Mouse (Mus musculus) right cerebral cortex, postnatal 14 days (tissue): ENCODE measurements around the gene Terb1.

Experiments used
- DNase-seq: peaks from one replicate; pipeline ENCODE4 v3.0.0; 2022

The Terb1 gene

DNA sequence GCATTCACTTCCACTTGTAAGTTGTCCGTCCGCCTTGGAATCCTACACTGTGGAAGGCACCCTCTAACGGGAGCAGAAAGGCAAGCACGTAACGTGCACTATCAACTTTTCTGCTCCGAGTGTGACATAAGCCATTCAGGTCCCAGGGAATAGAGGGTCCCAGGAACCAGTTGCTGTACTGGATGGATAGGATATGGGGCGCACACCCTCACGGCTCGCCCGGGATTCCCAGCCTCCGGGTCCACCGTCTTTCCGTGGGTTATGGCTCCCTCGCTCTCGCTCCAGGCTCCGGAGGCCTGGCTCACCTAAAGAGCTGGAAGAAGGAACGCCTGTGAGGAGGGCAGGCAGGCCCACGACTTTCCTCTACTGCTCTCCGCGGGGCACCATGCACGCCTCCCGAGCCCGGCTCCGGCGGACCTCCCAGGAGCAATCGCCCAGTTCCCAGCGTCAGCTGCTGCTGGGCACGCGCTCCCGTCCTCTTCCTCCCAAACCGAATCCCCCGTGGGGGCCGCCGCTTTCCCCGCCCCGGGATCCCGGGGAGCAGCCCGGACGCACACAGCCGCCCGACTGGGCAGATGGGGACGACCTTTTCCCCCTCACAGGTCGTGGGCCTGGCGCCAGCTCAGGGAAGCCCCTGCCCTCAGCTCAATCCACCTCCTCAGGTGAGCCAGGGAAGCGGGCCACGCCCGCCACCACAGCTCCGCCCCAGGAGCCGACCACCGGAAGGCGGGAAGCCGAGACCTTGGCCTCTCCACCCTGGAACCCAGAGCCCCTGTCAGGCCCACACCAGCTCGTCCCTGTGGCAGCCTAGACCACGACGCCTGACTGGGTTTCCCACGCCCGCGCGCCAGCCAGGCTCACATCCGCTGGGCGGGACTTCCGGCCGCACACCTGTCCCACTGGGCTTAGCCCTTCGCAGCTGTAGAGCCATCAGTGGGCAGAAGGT lies at the start of gene Terb1:
TSS of gene Terb1 (minus strand) at position 850 of the 946 bp plus-strand sequence.
- DNase-seq: peak; percentile 54

DNA sequence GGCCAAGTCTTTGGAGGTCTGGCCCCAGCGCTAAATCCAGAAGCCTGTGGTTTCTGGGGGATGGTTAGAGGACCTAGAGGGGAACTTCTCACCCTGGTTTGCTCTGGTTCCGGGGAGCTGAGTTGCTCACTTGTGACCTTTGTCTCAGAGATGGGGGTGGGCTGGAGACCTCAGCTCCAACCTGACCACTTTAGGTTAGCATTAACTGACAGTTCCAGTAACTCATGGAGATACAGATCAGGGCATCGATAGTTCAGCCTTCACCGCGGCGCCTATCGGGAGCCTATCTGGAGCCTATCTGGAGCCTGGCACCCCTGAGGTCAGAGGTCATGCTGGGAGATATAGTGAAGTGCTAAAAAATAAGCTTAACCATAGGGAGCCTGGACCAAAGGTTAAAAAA lies 47.5 kb upstream of the Terb1 start:
- no peak for DNase-seq

DNA sequence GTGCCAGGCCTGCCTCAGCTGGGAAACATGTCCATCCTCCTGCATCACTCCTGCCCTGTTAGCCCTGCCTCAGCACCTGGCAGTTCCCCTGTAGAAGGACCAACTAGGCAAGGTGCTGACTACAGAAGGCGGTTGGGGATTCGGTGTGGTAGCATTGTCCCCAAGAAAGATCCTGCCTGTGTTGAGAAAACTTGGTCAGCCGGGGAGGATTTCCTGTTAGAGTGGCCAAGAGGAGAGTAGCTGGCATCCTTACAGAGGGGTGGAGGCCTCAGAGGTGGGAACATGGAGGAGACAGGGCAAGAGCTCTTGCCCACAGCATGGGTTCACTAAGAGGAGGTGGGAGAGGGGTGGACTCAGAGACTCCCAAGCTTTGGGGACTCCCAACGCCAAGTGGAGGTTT lies 45.5 kb upstream of the Terb1 start:
- DNase-seq: no peak

DNA sequence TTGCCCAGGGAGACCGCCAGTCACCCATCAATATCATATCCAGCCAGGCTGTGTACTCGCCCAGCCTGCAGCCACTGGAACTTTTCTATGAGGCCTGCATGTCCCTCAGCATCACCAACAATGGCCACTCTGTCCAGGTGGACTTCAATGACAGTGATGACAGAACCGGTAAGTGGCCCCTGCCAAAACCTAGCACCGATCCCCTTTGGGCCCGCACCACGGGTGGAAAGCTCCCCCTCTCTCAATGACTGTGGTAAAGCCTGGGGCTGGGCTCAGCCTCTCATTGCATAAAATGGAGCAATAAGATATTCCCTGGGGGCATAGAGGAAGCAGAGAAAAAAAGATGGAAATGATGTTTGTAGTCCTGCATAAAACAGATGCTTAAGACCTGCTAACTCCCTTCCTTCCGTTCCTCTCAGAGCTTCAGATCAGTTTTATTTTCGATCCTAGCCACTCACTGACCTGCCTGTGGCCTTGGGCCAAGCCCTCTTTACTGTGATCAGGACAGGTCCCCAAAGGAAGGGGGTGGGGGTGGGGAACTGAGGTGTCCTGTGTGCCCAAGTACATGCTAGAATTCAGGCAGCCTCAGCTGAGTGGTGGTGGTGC lies 33.8 kb upstream of the Terb1 start:
- no peak for DNase-seq

DNA sequence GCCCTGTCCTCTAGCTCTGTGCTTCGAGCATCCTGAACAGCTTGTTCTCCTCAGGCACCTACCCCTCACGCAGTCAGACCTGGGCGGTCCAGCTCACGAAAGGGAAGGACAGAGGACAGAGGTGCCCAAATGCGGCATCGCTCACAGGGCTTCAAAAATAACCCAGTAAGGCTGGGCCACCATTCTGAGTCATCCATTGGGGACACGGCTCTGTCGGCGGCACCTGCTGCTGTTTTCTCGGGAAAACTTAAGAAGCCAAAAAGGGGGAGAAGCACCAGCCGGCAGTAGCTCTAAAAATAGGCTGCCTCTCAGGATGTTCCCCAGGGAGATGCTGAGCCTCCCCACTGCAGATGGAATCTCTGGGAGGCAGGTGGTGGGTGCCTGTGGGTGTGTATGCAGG lies 32.5 kb upstream of the Terb1 start:
- peak; percentile 65 for DNase-seq

DNA sequence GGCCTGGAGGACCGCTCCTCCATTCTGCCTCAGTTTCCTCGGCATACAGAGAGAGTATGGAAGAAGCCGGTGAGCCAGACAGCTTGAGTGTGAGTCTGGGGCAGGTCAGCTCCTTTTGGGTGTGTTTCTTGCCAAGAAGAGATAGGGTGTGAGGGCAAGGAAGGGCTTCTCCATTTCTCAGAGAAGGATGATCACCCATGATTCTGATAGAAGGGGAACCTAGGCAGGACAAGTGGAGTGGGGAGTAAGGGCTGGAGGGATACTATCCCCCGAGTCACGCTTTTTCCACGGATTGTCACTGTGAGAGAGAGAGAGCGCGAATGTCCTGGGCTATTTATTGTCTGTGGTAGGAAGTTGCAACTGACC lies 31.8 kb upstream of the Terb1 start:
- DNase-seq: no peak

DNA sequence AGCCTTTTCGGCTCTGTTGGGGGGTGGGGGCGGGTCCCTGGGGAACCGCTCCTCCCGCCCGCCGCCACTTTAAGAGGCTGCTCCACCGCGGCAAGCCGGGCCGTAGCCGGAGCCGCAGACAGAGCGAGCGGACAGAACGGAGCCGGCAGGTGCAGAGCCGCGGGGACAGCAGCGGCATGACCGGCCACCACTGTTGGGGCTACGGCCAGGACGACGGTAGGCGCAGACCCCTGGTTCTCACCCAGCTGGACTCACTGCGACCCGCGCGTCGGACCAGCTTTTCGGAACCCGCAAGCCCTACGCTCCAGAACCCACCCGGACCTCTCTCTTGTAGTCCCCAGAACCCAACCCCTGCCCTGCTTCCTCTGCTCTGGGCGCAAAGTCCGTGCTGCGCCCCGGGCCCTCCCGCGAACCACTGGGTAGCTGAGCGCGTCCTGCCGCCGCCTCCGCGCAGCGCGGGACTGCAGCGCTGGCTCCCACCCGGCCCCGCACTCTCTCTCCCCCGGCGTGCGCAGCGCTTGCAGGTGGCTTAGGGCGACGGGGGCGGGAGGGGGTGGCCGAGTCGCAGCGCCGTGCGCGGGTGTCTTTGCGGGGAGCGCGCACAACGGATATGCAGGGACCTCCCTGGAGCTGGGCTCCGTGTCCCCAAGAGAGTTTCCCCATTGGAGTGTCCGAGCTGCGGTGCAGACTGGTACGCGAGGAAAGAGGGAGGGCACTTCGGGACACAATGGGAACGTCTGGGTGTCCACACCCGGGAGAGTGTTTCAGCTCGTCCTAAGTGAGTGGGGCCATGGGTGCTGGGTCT lies 31.2 kb upstream of the Terb1 start:
- peak; percentile 52 for DNase-seq

DNA sequence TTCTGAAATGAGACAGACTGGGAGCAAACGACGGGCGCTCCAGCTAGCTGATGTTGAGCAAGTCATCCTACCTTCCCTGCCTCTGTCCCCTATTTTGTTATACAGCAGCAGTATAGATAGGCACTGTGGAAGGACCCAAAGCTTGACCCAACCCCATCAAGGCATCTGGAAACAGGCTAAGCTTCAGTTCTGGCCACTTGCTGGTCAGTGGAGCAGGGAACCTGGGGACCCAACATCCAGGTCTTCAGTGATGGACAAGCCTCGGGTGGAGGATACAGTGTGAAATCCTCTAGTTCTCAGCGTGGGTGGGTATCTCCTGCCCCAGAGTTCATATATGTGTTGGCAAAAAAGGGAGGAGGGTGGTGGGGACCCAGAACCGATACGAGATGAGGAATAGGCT lies 30.5 kb upstream of the Terb1 start:
- no peak for DNase-seq

DNA sequence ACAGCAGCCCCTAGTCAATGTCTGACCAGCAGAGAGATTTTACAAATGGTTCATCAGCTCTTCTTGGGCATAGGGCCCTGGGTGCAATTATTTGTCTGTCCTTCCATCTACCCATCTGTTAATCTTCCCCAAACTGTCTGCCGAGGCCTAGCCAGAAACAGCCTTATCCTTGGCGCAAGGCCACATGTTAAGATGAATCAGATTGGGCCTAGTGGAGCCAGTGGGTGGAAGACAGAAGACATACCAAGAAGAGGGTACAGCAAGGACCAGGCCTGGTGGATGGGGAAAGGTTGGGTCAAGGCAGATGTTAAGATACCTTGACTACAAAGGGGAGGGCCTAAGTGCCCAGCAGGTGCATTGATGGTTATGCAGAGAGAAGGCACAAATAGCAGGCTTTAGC lies 29.9 kb upstream of the Terb1 start:
- no peak for DNase-seq

DNA sequence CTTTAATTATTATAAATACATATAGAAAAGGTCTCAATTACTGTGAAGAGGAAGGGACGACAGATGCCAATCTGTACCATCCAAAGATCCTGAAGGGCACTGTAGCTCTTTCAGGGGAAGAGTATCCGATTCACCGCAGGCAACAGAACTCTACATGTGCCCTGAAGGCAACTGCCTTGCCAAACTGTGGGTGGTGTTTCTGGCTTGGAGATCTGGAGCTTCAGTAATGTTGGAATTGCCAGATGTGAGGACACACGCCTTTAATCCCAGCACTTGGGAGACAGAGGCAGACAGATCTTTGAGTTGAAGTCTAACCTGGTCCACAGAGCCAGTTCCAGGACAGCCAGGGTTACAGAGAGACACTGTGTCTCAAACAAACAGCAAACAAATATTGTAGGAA lies 29.2 kb upstream of the Terb1 start:
- DNase-seq: no peak

DNA sequence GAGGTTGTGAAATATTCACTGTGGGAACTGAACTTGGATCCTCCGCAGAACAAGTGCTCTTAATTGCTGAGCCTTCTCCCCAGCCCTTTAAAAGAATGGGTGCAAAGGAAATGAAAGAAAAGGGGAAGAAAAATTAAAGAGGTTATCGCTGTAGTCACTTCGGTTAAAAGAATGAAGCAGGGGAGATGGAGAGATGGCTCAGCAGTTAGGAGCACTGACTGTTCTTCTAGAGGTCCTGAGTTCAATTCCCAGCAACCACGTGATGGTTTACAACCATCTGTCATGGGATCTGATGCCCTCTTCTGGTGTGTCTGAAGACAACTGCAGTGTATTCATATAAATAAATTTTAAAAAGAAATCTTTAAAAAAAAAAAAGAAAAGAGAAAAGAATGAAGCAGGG lies 26.3 kb upstream of the Terb1 start:
- DNase-seq: no peak

DNA sequence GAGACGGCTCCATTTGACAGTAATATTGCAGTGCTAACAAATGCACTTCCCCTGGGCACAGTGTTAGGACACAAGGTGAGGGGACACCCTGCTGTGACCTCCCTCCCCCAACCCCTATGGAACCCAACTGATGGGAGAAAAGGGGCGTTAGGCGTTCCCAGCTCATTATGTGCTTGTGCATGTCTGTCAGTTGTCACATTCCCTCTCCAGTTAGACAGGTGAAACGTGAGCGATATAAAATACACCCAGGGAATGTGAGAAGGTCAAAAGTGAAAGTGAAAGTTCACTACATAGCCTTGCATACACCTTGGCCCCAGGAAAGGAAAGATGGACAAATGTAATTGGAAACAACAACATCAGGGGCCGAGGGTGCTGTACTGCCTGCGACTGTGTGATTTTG lies 25.7 kb upstream of the Terb1 start:
- DNase-seq: no peak

DNA sequence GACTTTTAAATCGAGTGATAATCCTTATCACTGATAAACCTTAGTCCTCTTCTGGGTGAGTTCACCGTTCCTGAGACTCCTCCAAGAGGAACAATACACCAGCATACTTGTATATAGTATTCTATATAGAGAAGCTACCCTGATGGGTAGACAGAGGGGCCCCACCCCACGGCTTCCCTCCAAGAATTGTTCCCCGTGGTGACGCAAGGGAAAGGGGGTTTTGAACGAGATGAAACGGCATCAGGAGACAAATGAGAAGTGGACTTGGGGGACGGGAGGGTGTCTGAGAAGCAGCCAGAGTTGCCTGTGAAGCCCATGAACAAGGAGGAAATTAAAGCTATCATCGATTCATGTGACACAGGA lies 25.1 kb upstream of the Terb1 start:
- no peak for DNase-seq

DNA sequence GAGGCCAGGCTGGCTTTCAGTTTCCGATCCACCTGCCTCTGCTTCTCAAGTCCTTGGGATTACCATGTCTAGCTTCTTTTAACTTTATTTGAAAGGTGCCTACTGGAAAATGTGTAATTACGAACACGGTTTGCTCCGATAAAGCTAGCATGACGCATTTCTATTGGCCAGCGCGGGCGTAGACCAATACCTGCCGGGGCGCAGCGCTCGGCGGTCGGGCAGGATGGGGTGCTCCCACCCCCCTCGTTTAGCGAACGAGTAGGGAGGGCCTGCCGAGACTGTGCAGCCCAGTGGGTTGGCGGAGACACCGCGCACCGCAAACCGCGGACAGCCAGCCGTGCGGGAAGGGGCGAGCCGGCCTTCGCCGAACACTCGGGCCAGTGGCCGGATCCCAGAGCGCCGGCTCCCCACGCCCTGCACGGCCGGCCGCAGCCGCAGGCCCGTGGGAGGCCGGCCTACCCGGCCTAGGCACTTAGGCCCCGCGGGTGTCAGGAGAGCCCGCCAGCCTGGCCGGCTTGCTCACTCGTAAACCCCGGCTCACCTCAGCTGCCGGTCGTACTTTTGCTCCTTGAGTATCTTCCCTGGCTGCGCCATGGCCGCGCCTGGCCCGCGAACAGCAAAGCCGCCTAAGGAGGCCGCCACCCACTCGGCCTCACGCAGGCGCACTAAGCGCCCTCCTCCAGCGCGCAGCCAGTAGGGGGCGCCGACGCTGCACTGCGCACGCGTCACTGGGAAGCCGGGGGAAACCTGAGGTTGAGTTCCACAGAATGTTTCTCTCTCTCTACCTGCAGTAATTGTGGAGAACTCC lies 24.5 kb upstream of the Terb1 start, which contains the start of the genes Nae1 and Car7:
TSS of gene Nae1 (minus strand) at position 667 of the 808 bp plus-strand sequence.
TSS of gene Car7 (plus strand) at position 719 of the 808 bp plus-strand sequence.
- peak; percentile 90 for DNase-seq

DNA sequence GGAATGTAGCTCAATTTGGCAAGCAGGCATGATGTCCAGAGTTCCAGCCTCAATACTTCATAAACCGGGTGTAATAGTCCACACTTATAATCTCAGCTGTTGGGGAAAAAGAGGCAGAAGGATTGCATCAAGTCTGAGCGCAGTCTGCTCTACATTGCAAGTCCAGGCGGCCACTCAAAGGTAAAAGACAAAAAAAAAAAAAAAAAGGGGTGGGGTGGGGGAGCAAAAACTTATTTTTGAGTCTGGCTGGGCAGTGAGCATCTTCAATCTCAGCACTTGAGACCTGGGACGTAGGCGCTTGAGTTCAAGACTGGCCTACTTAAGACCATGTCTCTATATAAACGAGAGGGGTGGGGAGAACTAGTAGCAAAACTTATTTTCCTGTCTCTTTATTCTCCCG lies 23.8 kb upstream of the Terb1 start:
- DNase-seq: no peak

DNA sequence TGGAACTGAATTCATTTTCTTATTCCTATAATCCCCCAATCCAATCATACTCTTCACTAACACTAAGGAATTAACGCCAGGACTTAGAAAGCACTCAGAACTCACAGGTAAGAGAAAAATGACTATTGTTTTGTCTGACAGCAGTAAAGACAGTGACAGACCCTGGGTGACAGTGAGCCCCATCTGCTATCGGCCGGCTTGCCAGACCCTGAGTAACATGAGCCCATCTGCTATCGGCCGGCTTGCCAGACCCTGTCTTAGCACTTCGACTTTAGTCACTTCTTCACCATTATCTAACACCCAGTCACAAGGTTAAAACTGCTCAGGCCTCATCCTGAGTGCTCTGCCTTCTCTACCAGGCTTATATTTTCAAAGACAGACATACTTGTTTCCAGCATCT lies 20.0 kb upstream of the Terb1 start:
- DNase-seq: no peak

DNA sequence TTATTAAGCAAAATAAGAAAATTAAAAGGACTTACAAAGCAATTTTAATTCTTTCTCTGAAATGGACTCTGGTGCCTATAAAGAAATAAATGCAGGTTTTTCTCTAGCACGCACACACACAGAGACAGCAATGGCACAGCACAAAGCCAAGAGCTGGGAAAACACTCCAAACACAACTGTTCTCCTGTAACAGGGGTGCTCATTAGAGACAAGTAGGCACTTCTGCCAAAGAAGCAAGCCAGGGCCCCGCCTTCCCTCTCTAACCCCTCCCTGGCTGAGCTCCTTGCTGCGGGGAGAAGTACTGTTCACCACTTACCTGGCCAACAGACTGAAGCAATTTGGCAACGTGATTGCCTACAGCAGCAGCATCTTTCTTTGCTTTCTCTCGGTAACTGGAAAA lies 8.2 kb upstream of the Terb1 start:
- DNase-seq: no peak

DNA sequence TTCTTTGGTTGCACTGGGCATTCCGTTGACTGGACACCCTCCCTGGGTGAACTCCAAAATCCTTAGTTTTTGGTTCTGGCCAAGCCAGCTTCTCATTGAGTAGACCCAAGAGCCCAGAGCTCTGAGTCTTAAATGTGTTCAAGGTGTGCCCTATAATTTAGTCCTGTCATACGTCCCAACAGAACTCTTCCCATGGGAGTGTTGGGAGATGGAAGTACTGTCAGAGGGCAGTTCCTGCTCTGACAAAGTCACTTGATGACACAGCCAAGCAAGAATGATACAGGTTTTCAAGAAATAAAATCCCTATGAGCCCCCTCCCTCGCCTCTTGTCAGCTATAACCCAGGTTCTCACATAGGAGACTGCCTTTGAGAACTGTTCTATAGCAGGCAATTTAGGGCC lies 424 bp upstream of the Terb1 start:
- DNase-seq: no peak

DNA sequence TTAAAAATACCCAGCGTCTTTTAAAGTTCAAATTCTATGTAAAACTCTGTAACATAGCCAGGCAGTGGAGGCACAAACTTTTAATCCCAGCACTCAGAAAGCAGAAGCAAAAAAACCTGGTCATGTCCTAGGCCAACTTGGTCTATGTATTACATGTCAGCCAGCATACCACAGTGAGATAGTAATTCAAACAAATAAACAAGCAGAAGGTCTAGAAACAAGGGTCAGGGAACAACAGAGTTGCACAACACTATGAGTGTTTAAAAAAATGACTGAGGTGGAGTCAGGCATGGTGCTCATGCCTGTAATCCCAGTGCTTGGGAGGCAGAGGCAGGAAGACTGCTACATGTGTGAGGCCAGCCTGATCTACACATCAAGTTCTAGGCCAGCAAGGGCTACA lies 30.6 kb downstream of the Terb1 start:
- DNase-seq: no peak

DNA sequence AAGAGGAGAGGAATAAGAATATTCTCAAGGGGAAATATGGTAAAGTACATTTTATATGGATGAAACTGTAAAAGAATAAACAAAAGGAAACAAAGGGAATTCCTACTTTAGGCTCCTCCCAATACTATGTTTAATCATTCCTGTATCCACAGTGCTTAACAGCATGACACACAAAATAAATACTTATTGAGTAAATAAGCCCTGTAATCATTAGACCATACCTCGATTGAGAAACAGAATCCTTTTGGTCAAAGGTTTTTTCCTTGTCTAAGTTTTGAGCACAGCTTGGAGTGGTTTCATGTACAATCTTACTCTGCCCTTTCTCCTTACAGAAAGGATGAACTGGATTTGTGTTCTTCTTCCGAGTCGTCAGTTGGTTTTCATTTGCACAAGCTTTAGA lies 37.2 kb downstream of the Terb1 start:
- no peak for DNase-seq

DNA sequence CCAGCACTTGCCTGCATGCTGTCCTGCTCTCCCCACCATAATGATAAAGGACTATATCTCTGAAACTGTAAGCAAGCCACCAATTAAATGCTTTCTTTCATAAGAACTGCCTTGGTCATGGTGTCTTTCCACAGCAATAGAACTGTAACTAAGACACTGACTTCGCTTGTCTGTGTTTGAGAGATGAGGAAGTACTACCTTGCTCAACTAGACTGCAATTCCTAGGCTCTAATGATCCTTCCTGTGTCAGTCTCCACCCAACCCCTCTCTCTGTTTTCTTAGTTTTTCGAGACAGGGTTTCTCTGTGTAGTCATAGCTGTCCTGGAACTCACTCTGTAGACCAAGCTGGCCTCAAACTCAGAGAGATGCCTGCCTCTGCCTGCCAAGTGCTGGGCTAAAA lies 42.2 kb downstream of the Terb1 start:
- DNase-seq: no peak

DNA sequence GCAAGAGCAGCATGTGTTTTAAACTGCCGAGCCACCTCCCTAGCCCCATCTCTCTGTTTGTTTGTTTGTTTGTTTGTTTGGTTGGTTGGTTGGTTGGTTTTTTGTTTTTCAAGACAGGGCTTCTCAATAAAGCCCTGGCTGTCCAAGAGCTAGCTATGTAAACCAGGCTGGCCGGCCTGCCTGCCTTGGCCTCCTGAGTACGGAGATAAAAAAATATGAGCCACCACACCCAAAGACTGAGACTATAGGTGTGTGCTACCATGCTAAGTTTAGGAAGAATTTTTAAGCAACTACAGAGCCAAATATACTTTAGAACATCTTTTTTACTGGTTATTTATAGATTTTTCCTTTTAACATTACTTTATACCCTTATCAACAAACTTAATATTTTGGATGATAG lies 57.5 kb downstream of the Terb1 start:
- no peak for DNase-seq

DNA sequence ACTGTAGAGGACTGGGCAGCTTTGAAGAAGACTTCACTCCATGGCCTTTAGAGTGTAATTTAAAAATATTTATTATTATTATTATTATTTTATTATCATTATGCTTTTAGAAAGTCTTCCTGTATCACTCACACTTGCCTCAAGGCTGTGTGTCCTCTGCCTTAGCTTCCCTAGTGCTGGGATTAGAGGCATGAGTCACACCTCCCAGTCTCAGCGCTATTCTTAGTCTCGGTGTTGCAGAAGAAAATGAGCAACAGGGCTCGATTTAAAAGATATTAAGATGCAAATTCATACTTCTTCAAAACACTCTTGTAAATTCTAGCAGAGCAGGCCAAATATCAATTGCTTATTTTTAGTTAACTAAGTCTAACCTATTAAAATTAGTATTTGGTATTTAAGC lies 60.9 kb downstream of the Terb1 start:
- no peak for DNase-seq
